Mouse (Mus musculus) cerebellum, postnatal 25 days (tissue): ENCODE data around the gene Efr3b.
"Not testable (repeated sequence)": the region's sequence is repeated elsewhere in the genome, so short reads cannot be mapped to it uniquely, and the experiment has no call there.

Experiments
- DNase-seq, 2 experiments: peaks; one replicate each; pipeline ENCODE4 v3.0.0; 2021; ENCODE audit warnings: mixed read lengths in 2 of 2

Gene Efr3b

GRCm38 (mm10) chr12:3980991-3981349 is 57.7 kb downstream of the Efr3b start:
- DNase-seq: no peak

GRCm38 (mm10) chr12:3973169-3973568 is 65.5 kb downstream of the Efr3b start:
- not testable (repeated sequence) for DNase-seq

GRCm38 (mm10) chr12:3968380-3968779 is 70.3 kb downstream of the Efr3b start:
- no peak for DNase-seq

DNA sequence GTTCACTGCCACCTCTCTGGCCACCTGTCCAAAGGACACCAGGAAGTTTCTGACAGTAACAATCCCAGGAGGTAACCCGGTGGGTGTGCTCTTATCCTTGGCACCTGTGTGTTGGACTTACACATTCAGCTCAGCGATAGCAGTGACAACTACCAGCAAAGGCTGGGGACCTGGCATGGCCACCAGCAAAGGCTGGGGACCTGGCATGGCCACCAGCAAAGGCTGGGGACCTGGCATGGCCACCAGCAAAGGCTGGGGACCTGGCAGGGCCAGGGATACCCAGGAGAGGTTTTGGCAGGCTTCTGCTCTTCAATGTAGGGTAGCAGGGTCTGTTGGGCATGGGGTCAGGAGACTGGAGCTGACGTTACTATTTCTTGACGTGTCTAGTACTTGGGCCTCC is 71.5 kb downstream of the Efr3b start:
- DNase-seq: peak; percentile 56 to 65

DNA sequence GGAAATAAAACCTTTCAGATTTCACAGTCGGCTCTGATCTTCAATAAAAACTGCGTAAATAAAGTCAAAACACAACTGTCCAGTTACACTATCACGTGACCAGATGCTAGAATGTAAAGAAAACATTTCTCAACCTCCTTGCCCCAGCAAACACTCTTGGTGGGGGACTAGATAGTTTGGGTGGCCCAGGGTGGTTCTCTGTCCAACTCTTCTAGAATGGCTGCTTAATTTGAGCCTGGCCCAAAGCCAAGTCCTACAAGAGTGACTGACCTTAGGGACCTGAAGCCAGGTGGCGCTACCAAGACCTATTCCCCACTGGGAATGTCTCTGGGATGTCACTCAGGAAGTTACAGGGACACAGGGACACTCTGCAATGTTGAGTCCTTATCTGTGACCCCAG is 78.2 kb downstream of the Efr3b start:
- peak; percentile 47 to 61 for DNase-seq

- DNase-seq: peak; percentile 92 to 93
Observed at GRCm38 (mm10) chr12:3959791-3960543, 78.7 kb downstream of the Efr3b start.

- peak in 1 of 2 experiments; percentile 39 for DNase-seq
Observed at GRCm38 (mm10) chr12:3956351-3956750, 82.4 kb downstream of the Efr3b start.

DNA sequence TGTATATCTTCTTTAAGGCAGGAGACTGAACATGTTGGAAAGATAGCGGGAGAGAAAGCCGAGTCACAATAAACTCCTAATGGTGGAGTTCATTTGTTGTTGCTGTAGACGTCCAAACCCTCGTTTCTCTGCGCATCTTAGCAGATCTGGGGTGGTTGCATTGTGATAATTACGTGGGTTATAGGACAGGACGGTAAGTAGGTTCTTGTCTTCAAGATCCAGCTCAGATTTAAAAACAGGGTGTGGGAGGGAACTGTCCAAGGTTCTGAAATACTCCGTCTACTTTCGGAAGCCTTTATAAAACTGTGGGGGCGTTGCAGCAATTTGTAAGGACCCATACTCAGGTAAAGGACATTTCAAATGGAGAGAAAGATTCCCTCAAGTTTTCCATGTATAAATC is 83.3 kb downstream of the Efr3b start:
- DNase-seq: no peak

- DNase-seq: no peak
Observed at GRCm38 (mm10) chr12:3954651-3955050, 84.1 kb downstream of the Efr3b start, which contains the start of gene Pomc. Pomc (plus strand) TSS chr12:3954951.

DNA sequence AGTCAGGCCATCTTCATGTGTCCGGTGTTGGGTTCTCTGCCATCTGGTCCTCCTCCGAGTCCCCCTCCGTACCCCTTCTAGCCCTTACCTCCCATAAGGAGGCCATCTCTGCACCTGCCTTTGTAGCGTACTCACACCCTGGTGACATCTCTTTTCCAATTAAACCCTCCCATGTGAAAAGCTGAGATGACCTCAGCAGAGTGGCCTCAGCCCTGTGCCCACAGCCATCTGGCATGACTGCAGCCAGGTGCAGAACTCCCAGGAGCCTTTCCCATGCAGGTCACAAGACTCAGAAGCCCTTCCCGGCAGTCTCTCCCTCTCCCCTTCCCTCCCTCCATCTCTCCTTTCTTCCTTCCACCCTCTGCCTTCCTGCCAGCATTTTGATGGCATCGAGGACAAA is 91.2 kb downstream of the Efr3b start:
- peak; percentile 42 to 53 for DNase-seq

- DNase-seq: no peak
Observed at GRCm38 (mm10) chr12:3944454-3945073, 94.2 kb downstream of the Efr3b start.

DNA sequence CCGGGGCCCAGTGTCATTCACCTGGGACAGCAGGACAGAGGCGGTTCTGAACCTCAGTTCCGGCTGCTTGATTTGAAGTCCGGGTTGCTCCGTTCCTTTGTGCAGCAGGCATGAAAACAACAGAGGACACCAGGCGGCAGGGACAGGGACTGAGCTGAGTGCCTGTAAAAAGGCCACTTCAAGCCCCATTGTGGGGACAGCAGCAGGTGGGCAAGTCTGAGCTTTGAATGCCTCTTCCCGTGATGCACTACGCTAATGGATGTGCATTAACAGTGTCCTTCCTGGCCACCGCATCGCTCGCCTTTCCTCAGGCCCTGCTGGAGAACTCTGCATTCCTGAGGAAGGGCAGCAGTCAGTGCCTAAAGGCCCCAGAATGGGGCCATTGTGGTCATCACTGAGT is 96.7 kb downstream of the Efr3b start:
- no peak for DNase-seq

- DNase-seq: peak; percentile 66 to 74
Observed at GRCm38 (mm10) chr12:3930090-3930865, 108.4 kb downstream of the Efr3b start.

DNA sequence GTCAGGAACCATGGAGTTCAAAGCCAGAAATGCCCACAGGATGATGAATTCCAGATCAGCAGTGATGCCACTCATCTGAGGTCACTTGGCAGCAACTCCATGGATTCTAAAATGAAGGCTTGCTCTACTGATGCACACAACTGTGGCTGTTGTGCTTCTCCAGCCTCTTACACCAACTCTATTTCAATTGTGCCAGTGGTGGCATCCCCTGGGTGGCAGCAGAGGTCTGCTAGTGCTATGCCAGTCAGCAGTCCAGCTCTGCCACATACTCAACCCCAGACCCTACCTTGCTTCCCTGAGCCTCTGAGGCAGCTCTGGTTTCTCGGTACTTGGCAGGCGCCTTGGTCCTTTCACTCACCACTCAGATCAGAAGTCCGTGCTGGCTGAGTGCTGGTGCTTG is 109.9 kb downstream of the Efr3b start:
- peak; percentile 47 to 65 for DNase-seq

GRCm38 (mm10) chr12:3926127-3926526 is 112.6 kb downstream of the Efr3b start:
- peak; percentile 82 to 91 for DNase-seq

GRCm38 (mm10) chr12:3919423-3919822 is 119.3 kb downstream of the Efr3b start:
- DNase-seq: no peak

DNA sequence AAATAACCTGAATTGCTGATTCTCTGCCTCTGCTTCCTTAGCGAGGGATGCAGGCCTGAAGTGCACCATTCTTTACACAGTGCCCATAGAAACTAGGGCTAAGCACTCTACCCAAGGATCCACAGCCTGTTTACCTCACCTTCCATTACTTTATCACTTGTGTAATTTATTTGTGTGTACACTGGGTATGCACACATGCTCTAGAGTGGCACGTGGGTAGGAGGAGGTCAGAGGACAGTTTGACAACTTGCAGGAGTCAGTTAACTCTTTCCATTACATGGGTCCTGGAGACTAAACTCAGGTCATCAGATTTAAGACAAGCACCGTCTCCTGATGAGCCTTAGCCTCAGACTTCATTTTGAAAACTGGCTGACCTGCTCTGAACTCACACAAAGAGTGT is 120.1 kb downstream of the Efr3b start:
- no peak for DNase-seq

DNA sequence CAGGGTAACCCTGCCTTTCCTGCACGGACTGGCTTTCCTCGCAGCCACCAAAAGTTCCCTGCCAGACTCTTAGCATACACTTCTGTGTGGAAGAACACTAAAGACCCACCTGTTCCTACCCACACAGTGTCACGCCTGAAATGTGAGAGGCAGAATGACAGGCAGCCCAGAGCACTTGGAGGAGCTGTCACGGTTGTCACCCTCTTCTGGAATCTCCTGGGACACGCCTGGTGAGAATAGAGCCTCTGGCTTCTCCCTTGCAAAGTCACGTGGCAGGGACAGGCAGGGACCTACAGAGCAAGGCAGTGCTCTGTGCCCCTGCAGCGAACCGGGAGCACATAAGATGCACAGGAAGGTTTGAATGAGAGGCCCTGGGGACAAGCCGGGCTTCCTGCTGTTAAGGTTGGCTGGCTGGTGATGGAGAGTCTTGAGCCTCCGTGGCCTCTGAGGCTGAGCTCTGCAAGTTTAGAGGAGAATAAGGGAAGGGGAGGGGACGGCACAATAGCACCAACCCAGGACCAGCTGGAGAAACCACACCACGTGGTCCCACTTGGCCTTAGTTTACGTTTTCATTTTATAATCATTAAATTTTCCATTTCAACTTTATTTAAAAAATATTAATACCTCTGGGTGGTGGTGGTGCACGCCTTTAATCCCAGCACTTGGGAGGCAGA is 120.9 kb downstream of the Efr3b start:
- no peak for DNase-seq

DNA sequence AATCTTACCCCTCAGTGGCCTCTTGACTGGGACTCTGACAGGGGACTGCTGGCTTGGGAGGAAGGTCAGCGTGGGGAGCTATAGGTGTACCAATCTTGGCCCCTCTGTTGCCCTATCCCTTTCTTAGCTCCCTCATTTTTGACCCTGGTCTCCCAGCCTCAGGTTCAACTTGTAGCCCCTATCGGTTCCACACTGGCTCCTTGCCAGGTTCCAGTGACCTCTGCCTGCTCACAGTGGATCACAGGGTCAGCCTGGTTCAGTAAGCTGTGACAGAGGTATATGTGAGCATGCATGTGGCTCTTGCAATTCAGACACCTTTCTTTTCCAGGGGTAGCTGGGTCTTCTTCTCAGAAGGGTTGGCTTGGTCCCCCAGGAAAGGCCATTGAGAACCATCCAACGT is 122.9 kb downstream of the Efr3b start:
- no peak for DNase-seq
